Mouse (Mus musculus): ENCODE measurements at regions not wholly inside any gene's neighbourhood (a gene's known extent, or its start where the extent isn't known, plus 50 kb on each side); places are given as distances from the start of the nearest gene placed in this dataset.

- WGBS: 68% methylated on average over 6 of the region's 6 CpGs
- Histone ChIP-seq H3K4me3 (replicated peaks; ENCODE audit: low read length) (no peak overlapping the region), H3K36me3 (ENCODE audit: control insufficient read depth, insufficient read depth) (no peaks in the 10 kb centered on the region), H3K27me3 (replicated peaks; ENCODE audit: control insufficient read depth, insufficient read depth, low read length) (no peaks in the 10 kb centered on the region), H3K27ac (ENCODE audit: low read length) (no peak overlapping the region), H3K4me1 (replicated peaks; ENCODE audit: control insufficient read depth, insufficient read depth, low read length) (no peaks in the 10 kb centered on the region; the same call in 1 of the 2 replicates), H3K9me3 (ENCODE audit: control insufficient read depth, low read length) (no peaks in the 10 kb centered on the region), H3K4me2 (ENCODE audit: low read length) (no peak overlapping the region), H3K9ac (replicated peaks; ENCODE audit: low read depth, low read length) (no peak overlapping the region)
- ATAC-seq: no peak
Observed at GRCm38 (mm10) chr7:83084496-83085082, 217.5 kb downstream of the Mex3b start.

- Histone ChIP-seq H3K4me3 (replicated peaks; ENCODE audit: low read length) (no peak overlapping the region), H3K9me3 (ENCODE audit: control insufficient read depth, low read length) (no peaks in the 10 kb centered on the region), H3K4me1 (replicated peaks; ENCODE audit: control insufficient read depth, insufficient read depth, low read length) (no peaks in the 10 kb centered on the region; the same call in 1 of the 2 replicates), H3K27ac (ENCODE audit: low read length) (peak overlapping the region; percentile 44; the same call in 1 of the 2 replicates), H3K9ac (replicated peaks; ENCODE audit: low read depth, low read length) (no peak overlapping the region), H3K36me3 (ENCODE audit: control insufficient read depth, insufficient read depth) (no peaks in the 10 kb centered on the region), H3K4me2 (ENCODE audit: low read length) (no peak overlapping the region), H3K27me3 (replicated peaks; ENCODE audit: control insufficient read depth, insufficient read depth, low read length) (no peaks in the 10 kb centered on the region)
- ATAC-seq: 0 out of 2 replicates have a peak, but pooled peaks have one; percentile 43
- 21% methylated on average over 4 of the region's 4 CpGs for WGBS
Observed at GRCm38 (mm10) chr7:83085547-83086158, 218.5 kb downstream of the Mex3b start.

- H3K9ac ChIP-seq (replicated peaks; ENCODE audit: low read depth, low read length): no peak overlapping the region
- ATAC-seq: no peak
- H3K4me1 ChIP-seq (replicated peaks; ENCODE audit: control insufficient read depth, insufficient read depth, low read length): no peaks in the 10 kb centered on the region; the same call in 1 of the 2 replicates
- H3K9me3 ChIP-seq (ENCODE audit: control insufficient read depth, low read length): no peaks in the 10 kb centered on the region
- H3K27me3 ChIP-seq (replicated peaks; ENCODE audit: control insufficient read depth, insufficient read depth, low read length): no peaks in the 10 kb centered on the region
- no peak overlapping the region for H3K4me2 ChIP-seq (ENCODE audit: low read length)
- H3K36me3 ChIP-seq (ENCODE audit: control insufficient read depth, insufficient read depth): no peaks in the 10 kb centered on the region
- no peak overlapping the region for H3K4me3 ChIP-seq (replicated peaks; ENCODE audit: low read length)
- H3K27ac ChIP-seq (ENCODE audit: low read length): no peak overlapping the region
- WGBS: 71% methylated on average over 4 of the region's 4 CpGs
Observed at GRCm38 (mm10) chr7:83087408-83087807, 220.3 kb downstream of the Mex3b start.

GRCm38 (mm10) chr7:83088125-83088524, 221.0 kb downstream of the Mex3b start:
- Histone ChIP-seq H3K4me3 (replicated peaks; ENCODE audit: low read length) (no peak overlapping the region), H3K27me3 (replicated peaks; ENCODE audit: control insufficient read depth, insufficient read depth, low read length) (no peaks in the 10 kb centered on the region), H3K4me1 (replicated peaks; ENCODE audit: control insufficient read depth, insufficient read depth, low read length) (no peaks in the 10 kb centered on the region; the same call in 1 of the 2 replicates), H3K9ac (replicated peaks; ENCODE audit: low read depth, low read length) (no peak overlapping the region), H3K4me2 (ENCODE audit: low read length) (no peak overlapping the region), H3K27ac (ENCODE audit: low read length) (no peak overlapping the region), H3K9me3 (ENCODE audit: control insufficient read depth, low read length) (no peaks in the 10 kb centered on the region), H3K36me3 (ENCODE audit: control insufficient read depth, insufficient read depth) (no peaks in the 10 kb centered on the region)
- no peak for ATAC-seq
- WGBS: 35% methylated on average over 4 of the region's 4 CpGs

GRCm38 (mm10) chr7:83089330-83089982, 222.3 kb downstream of the Mex3b start:
- Histone ChIP-seq H3K27me3 (replicated peaks; ENCODE audit: control insufficient read depth, insufficient read depth, low read length) (no peaks in the 10 kb centered on the region), H3K4me3 (replicated peaks; ENCODE audit: low read length) (no peak overlapping the region), H3K9ac (replicated peaks; ENCODE audit: low read depth, low read length) (no peak overlapping the region), H3K9me3 (ENCODE audit: control insufficient read depth, low read length) (no peaks in the 10 kb centered on the region), H3K4me1 (replicated peaks; ENCODE audit: control insufficient read depth, insufficient read depth, low read length) (no peaks in the 10 kb centered on the region; the same call in 1 of the 2 replicates), H3K36me3 (ENCODE audit: control insufficient read depth, insufficient read depth) (no peaks in the 10 kb centered on the region), H3K27ac (ENCODE audit: low read length) (no peak overlapping the region), H3K4me2 (ENCODE audit: low read length) (no peak overlapping the region)
- peak; percentile 51; the same call in 1 of the 2 replicates for ATAC-seq
- 23% methylated on average over 8 of the region's 8 CpGs for WGBS

GRCm38 (mm10) chr7:83093923-83094355, 226.8 kb downstream of the Mex3b start:
- H3K27me3 ChIP-seq (replicated peaks; ENCODE audit: control insufficient read depth, insufficient read depth, low read length): no peaks in the 10 kb centered on the region
- 56% methylated on average over 8 of the region's 8 CpGs for WGBS

GRCm38 (mm10) chr7:83094899-83095298, 227.8 kb downstream of the Mex3b start:
- no peak for ATAC-seq
- no peak overlapping the region for H3K9ac ChIP-seq (replicated peaks; ENCODE audit: low read depth, low read length)
- H3K27me3 ChIP-seq (replicated peaks; ENCODE audit: control insufficient read depth, insufficient read depth, low read length): no peaks in the 10 kb centered on the region
- WGBS: 64% methylated on average over 3 of the region's 3 CpGs
- no peak overlapping the region for H3K4me3 ChIP-seq (replicated peaks; ENCODE audit: low read length)
- no peaks in the 10 kb centered on the region for H3K9me3 ChIP-seq (ENCODE audit: control insufficient read depth, low read length)
- no peaks in the 10 kb centered on the region for H3K36me3 ChIP-seq (ENCODE audit: control insufficient read depth, insufficient read depth)
- no peak overlapping the region for H3K27ac ChIP-seq (ENCODE audit: low read length)
- H3K4me2 ChIP-seq (ENCODE audit: low read length): no peak overlapping the region
- H3K4me1 ChIP-seq (replicated peaks; ENCODE audit: control insufficient read depth, insufficient read depth, low read length): no peaks in the 10 kb centered on the region

More at GRCm38 (mm10) chr7:83093923-83094355, 226.8 kb downstream of the Mex3b start:
- no peak overlapping the region for H3K4me3 ChIP-seq (replicated peaks; ENCODE audit: low read length)
- H3K4me2 ChIP-seq (ENCODE audit: low read length): no peak overlapping the region
- H3K9ac ChIP-seq (replicated peaks; ENCODE audit: low read depth, low read length): no peak overlapping the region
- no peaks in the 10 kb centered on the region for H3K36me3 ChIP-seq (ENCODE audit: control insufficient read depth, insufficient read depth)
- no peaks in the 10 kb centered on the region for H3K4me1 ChIP-seq (replicated peaks; ENCODE audit: control insufficient read depth, insufficient read depth, low read length)
- H3K9me3 ChIP-seq (ENCODE audit: control insufficient read depth, low read length): no peaks in the 10 kb centered on the region
- ATAC-seq: no peak
- no peak overlapping the region for H3K27ac ChIP-seq (ENCODE audit: low read length)

- H3K27me3 ChIP-seq (replicated peaks; ENCODE audit: control insufficient read depth, insufficient read depth, low read length): no peaks in the 10 kb centered on the region
- H3K9ac ChIP-seq (replicated peaks; ENCODE audit: low read depth, low read length): no peak overlapping the region
- ATAC-seq: no peak
- no peaks in the 10 kb centered on the region for H3K4me1 ChIP-seq (replicated peaks; ENCODE audit: control insufficient read depth, insufficient read depth, low read length)
- WGBS: 91% methylated on average over 3 of the region's 3 CpGs
- H3K27ac ChIP-seq (ENCODE audit: low read length): no peak overlapping the region
- H3K4me3 ChIP-seq (replicated peaks; ENCODE audit: low read length): no peak overlapping the region
- H3K4me2 ChIP-seq (ENCODE audit: low read length): no peak overlapping the region
- no peaks in the 10 kb centered on the region for H3K36me3 ChIP-seq (ENCODE audit: control insufficient read depth, insufficient read depth)
- H3K9me3 ChIP-seq (ENCODE audit: control insufficient read depth, low read length): no peaks in the 10 kb centered on the region
Observed at GRCm38 (mm10) chr7:83095593-83095992, 228.5 kb downstream of the Mex3b start.

GRCm38 (mm10) chr7:83104426-83104825, 237.3 kb downstream of the Mex3b start:
- no peak overlapping the region for H3K9ac ChIP-seq (replicated peaks; ENCODE audit: low read depth, low read length)
- no peak for ATAC-seq
- no peak overlapping the region for H3K27ac ChIP-seq (ENCODE audit: low read length)
- WGBS: 47% methylated on average over 1 of the region's 1 CpGs
- H3K36me3 ChIP-seq (ENCODE audit: control insufficient read depth, insufficient read depth): no peaks in the 10 kb centered on the region
- H3K9me3 ChIP-seq (ENCODE audit: control insufficient read depth, low read length): no peaks in the 10 kb centered on the region
- H3K27me3 ChIP-seq (replicated peaks; ENCODE audit: control insufficient read depth, insufficient read depth, low read length): no peaks in the 10 kb centered on the region
- no peak overlapping the region for H3K4me3 ChIP-seq (replicated peaks; ENCODE audit: low read length)
- H3K4me2 ChIP-seq (ENCODE audit: low read length): no peak overlapping the region
- no peaks in the 10 kb centered on the region for H3K4me1 ChIP-seq (replicated peaks; ENCODE audit: control insufficient read depth, insufficient read depth, low read length)

Data from forebrain, embryonic 16.5 days (tissue).